Mouse (Mus musculus) embryonic facial prominence, embryonic 12.5 days (tissue): ENCODE measurements around the gene Akr1b10. TPM values are rescaled to one million over a fixed set of nuclear protein-coding genes. Genes with fewer than 3 reads are reported as not detected.
A peak's percentile ranks its signal among the peaks of the same experiment; 100 is the strongest.
"Not testable (repeated sequence)": the region's sequence is repeated elsewhere in the genome, so short reads cannot be mapped to it uniquely, and the experiment has no call there.

ENCODE experiments used
- ATAC-seq: fragments of 200-750 bp; cut with Nextera tagmentation; 2 replicates; pipeline ENCODE4 v1.8.0; 2017; ENCODE audit not compliant: insufficient number of reproducible peaks, insufficient read depth, low FRiP score, low TSS enrichment
- H3K27ac ChIP-seq: fragments of 300-500 bp; sonication (generic); 2 replicates; pipeline ENCODE4 v1.5.1; 2016; ENCODE audit warnings: mild to moderate bottlenecking
- H3K27me3 ChIP-seq: fragments of 300-500 bp; sonication (generic); 2 replicates; pipeline ENCODE4 v1.6.1; 2016; ENCODE audit warnings: mild to moderate bottlenecking, moderate library complexity
- H3K36me3 ChIP-seq: fragments of 300-500 bp; sonication (generic); 2 replicates; pipeline ENCODE4 v1.6.1; 2016; ENCODE audit warnings: mild to moderate bottlenecking
- H3K4me1 ChIP-seq: fragments of 300-500 bp; sonication (generic); 2 replicates; pipeline ENCODE4 v1.6.1; 2016
- H3K4me2 ChIP-seq: fragments of 300-500 bp; sonication (generic); replicated peaks from 2 replicates; pipeline ENCODE4 v1.6.1; 2016; ENCODE audit warnings: mild to moderate bottlenecking, moderate library complexity
- H3K4me3 ChIP-seq: fragments of 300-500 bp; sonication (generic); 2 replicates; pipeline ENCODE4 v1.5.1; 2016; ENCODE audit warnings: mild to moderate bottlenecking
- H3K9ac ChIP-seq: fragments of 300-500 bp; sonication (generic); 2 replicates; pipeline ENCODE4 v1.6.1; 2016; ENCODE audit warnings: mild to moderate bottlenecking, moderate library complexity
- H3K9me3 ChIP-seq: fragments of 300-500 bp; sonication (generic); 2 replicates; pipeline ENCODE4 v1.6.1; 2016; ENCODE audit warnings: mild to moderate bottlenecking, moderate library complexity
- WGBS: fragments of 180-500 bp; shearing (Covaris S2); methylation state at CpG from one replicate; pipeline ENCODE4 v1.1.7; 2016; 5-methylcytosine and 5-hydroxymethylcytosine counted together
- polyA plus RNA-seq: library from polyadenylated mRNA; unstranded; fragments of >200 nt; fragmentation: Nextera tagmentation; extraction: Ambion mirVana; gene quantifications from 2 replicates; pipeline ENCODE4 v1.2.1, GENCODE M21; 2016

Akr1b10 gene
- 14.7 and 16.4 TPM in 2 replicates for polyA plus RNA-seq

DNA sequence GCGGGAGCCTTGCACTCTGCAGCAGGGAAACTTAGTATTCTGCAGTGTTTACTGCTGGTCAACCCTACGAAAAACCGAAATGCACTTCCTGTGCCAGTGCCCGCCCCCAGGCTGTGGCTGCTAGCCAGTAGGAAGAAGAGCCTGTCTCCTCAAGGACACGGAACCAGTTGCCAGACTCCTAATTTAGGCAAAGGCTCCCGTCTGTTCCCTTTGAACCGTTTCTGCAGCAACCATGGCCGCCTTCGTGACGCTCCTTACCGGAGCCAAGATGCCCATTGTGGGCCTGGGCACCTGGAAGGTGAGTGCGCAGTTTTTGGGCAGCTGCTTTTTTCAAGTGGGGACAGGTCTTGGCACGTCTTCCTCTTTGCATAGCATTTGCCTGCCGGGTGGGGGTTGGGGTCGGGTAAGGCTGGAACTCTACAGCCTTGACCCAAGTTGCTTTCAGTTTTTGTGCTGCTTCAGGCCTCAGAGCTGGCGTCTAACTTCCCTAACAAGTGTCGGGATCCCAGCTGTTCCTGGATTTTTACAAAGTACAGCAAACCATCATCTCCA is at the start of gene Akr1b10:
Gene Akr1b10, plus strand, starts transcription at position 109 of the 552 bp plus-strand sequence.
- peak within 1 kb of the TSS; percentile 42; the same call in 1 of the 2 replicates for H3K9ac ChIP-seq
- peak within 1 kb of the TSS; percentile 66 for H3K4me2 ChIP-seq
- peak within 1 kb of the TSS; percentile 47 for H3K4me3 ChIP-seq
- H3K27me3 ChIP-seq: no peaks in the 10 kb centered on the region
- H3K4me1 ChIP-seq: peaks cover 4% of the 10 kb centered on the region; the same call in 1 of the 2 replicates
- H3K36me3 ChIP-seq: no peaks in the 10 kb centered on the region
- 1% methylated on average over 17 of the region's 17 CpGs for WGBS
- peak; percentile 60; the same call in 1 of the 2 replicates for ATAC-seq
- H3K27ac ChIP-seq: peak within 1 kb of the TSS; percentile 65
- no peaks in the 10 kb centered on the region for H3K9me3 ChIP-seq

GRCm38 (mm10) chr6:34334673-34335072 is 49.3 kb upstream of the Akr1b10 start:
- Histone ChIP-seq H3K4me2 (no peak overlapping the region), H3K9me3 (no peaks in the 10 kb centered on the region), H3K27ac (no peak overlapping the region), H3K36me3 (no peaks in the 10 kb centered on the region), H3K27me3 (no peaks in the 10 kb centered on the region), H3K9ac (no peak overlapping the region), H3K4me1 (no peaks in the 10 kb centered on the region), H3K4me3 (no peak overlapping the region)
- 94% methylated on average over 5 of the region's 5 CpGs for WGBS
- no peak for ATAC-seq

DNA sequence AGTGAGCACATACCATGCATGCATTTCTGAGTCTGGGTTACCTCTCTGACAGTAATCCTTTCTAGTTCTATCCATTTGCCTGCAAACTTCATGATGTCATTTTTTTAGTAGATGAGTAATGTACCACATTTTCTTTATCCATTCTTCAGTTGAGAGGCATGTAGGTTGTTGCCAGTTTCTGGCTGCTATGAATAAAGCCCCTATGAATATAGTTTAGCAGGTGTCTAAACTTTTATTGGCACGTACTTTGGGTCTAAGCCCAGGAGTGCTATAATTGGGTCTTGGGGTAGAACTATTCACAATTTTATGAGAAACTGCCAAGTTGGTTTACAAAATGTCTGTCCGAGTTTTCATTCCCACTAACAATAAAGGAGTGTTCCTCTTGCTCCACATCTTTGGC is 46.2 kb upstream of the Akr1b10 start:
- Histone ChIP-seq H3K4me3 (no peak overlapping the region), H3K9me3 (no peaks in the 10 kb centered on the region), H3K27ac (no peak overlapping the region), H3K27me3 (no peaks in the 10 kb centered on the region), H3K9ac (no peak overlapping the region), H3K36me3 (no peaks in the 10 kb centered on the region), H3K4me2 (no peak overlapping the region), H3K4me1 (no peaks in the 10 kb centered on the region)
- 91% methylated on average over 2 of the region's 2 CpGs for WGBS
- ATAC-seq: no peak

DNA sequence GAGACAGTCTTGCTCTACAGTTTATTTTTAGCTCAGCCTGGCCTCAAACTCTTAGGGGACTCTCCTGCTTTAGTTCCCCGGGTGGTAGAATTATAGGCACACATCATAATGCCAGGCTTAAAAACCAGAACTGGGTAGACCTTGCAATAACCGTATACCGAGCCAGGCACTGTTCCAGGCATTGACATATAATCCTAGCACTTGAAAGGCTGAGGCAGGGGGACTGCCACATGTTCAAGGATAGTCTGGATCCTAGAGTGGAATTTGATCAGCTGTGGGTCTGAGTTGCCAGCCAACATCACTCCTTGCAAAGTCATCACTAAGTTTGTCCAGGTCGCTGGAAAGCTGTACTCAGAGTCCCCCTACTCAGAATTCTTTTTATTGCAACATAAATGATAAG is 42.0 kb upstream of the Akr1b10 start:
- Histone ChIP-seq H3K4me1 (peaks cover 7% of the 10 kb centered on the region), H3K36me3 (no peaks in the 10 kb centered on the region), H3K4me3 (no peak overlapping the region), H3K27me3 (no peaks in the 10 kb centered on the region), H3K9ac (no peak overlapping the region), H3K4me2 (no peak overlapping the region), H3K27ac (no peak overlapping the region), H3K9me3 (no peaks in the 10 kb centered on the region)
- WGBS: 81% methylated on average over 4 of the region's 4 CpGs
- ATAC-seq: no peak

- H3K4me1 ChIP-seq: peaks cover 7% of the 10 kb centered on the region
- H3K4me3 ChIP-seq: no peak overlapping the region
- 94% methylated on average over 2 of the region's 2 CpGs for WGBS
- no peaks in the 10 kb centered on the region for H3K27me3 ChIP-seq
- H3K27ac ChIP-seq: no peak overlapping the region
- no peak overlapping the region for H3K9ac ChIP-seq
- no peak overlapping the region for H3K4me2 ChIP-seq
- no peak for ATAC-seq
- no peaks in the 10 kb centered on the region for H3K36me3 ChIP-seq
- H3K9me3 ChIP-seq: no peaks in the 10 kb centered on the region
These were observed 41.5 kb upstream of the Akr1b10 start for GRCm38 (mm10) chr6:34342476-34342875.

GRCm38 (mm10) chr6:34343426-34343825 is 40.6 kb upstream of the Akr1b10 start:
- WGBS: 59% methylated on average over 6 of the region's 6 CpGs
- Histone ChIP-seq H3K27ac (no peak overlapping the region), H3K9me3 (no peaks in the 10 kb centered on the region), H3K27me3 (no peaks in the 10 kb centered on the region), H3K9ac (no peak overlapping the region), H3K4me1 (peaks cover 7% of the 10 kb centered on the region), H3K4me3 (no peak overlapping the region), H3K36me3 (no peaks in the 10 kb centered on the region), H3K4me2 (no peak overlapping the region)
- ATAC-seq: no peak

GRCm38 (mm10) chr6:34344135-34344850 is 39.7 kb upstream of the Akr1b10 start:
- Histone ChIP-seq H3K36me3 (no peaks in the 10 kb centered on the region), H3K9ac (no peak overlapping the region)
- no peak for ATAC-seq

DNA sequence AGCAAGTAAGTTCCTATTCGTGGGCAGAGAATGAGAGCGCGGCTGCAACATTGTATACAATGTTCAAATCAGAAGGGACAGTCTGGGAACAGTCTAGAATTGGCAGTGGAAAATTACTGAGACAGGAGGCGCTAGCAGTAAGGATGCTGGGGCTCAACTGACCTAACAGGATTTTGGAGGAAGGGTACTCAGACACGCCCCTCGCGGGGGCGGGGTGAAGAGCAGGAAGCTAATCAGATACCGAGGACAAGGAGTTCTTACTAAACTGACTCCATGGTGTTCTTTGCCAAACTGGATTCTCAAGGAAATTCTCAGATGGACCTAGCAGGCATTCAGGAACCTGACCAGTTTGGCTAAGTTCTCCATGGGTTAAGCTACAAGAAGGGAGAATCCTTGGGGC is 39.1 kb upstream of the Akr1b10 start:
- Histone ChIP-seq H3K9ac (no peak overlapping the region), H3K9me3 (no peaks in the 10 kb centered on the region), H3K4me1 (peaks cover 7% of the 10 kb centered on the region), H3K4me2 (no peak overlapping the region; the same call in 1 of the 2 replicates), H3K36me3 (no peaks in the 10 kb centered on the region), H3K4me3 (no peak overlapping the region), H3K27me3 (no peaks in the 10 kb centered on the region), H3K27ac (no peak overlapping the region)
- ATAC-seq: no peak
- WGBS: 26% methylated on average over 9 of the region's 9 CpGs

More at GRCm38 (mm10) chr6:34344135-34344850, 39.7 kb upstream of the Akr1b10 start:
- Histone ChIP-seq H3K27ac (no peak overlapping the region), H3K4me1 (peaks cover 7% of the 10 kb centered on the region), H3K4me2 (no peak overlapping the region), H3K27me3 (no peaks in the 10 kb centered on the region), H3K4me3 (no peak overlapping the region), H3K9me3 (no peaks in the 10 kb centered on the region)
- WGBS: 48% methylated on average over 10 of the region's 10 CpGs

GRCm38 (mm10) chr6:34346096-34346898 is 37.7 kb upstream of the Akr1b10 start:
- ATAC-seq: peak; percentile 52; the same call in 1 of the 2 replicates
- Histone ChIP-seq H3K4me3 (no peak overlapping the region), H3K9ac (no peak overlapping the region), H3K27me3 (no peaks in the 10 kb centered on the region), H3K27ac (0 out of 2 replicates have a peak overlapping the region, but pooled peaks have one; percentile 11), H3K36me3 (no peaks in the 10 kb centered on the region), H3K4me1 (peaks cover 7% of the 10 kb centered on the region), H3K4me2 (0 out of 2 replicates have a peak overlapping the region, but pooled peaks have one; percentile 17), H3K9me3 (no peaks in the 10 kb centered on the region)
- 47% methylated on average over 14 of the region's 14 CpGs for WGBS

- Histone ChIP-seq H3K36me3 (no peaks in the 10 kb centered on the region), H3K27me3 (no peaks in the 10 kb centered on the region), H3K4me3 (no peak overlapping the region), H3K4me1 (peaks cover 11% of the 10 kb centered on the region; the same call in 1 of the 2 replicates), H3K27ac (no peak overlapping the region), H3K4me2 (no peak overlapping the region), H3K9ac (no peak overlapping the region), H3K9me3 (no peaks in the 10 kb centered on the region)
- 79% methylated on average over 12 of the region's 12 CpGs for WGBS
- ATAC-seq: no peak
These were observed 33.9 kb upstream of the Akr1b10 start for GRCm38 (mm10) chr6:34350037-34350699.

DNA sequence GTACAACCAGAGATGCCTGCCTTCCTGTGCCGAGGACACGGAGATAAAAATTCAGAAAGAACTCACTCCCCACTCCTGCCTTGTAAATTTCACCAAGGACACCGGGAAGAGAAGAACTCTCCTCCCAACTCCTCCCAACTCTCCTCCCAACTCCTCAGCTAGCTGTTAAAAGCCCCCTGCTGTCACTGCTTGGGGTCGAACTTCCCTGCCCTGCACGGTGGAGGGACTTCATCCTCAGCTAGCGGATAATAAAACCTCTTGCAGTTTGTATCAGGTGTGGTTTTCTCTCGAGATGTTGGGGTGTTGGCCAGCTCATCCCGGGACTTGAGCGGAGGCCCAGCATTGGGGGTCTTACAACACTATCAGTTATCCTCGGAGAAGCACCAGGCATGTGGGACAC is 32.5 kb upstream of the Akr1b10 start:
- not testable (repeated sequence) for H3K4me3 ChIP-seq, H3K36me3 ChIP-seq, H3K27me3 ChIP-seq, H3K9ac ChIP-seq, H3K4me1 ChIP-seq, H3K4me2 ChIP-seq, H3K9me3 ChIP-seq, H3K27ac ChIP-seq, ATAC-seq
- 41% methylated on average over 10 of the region's 10 CpGs for WGBS
